Comparison of ENCODE assay signal across 23 mouse cellular contexts in the genomic region with DNA sequence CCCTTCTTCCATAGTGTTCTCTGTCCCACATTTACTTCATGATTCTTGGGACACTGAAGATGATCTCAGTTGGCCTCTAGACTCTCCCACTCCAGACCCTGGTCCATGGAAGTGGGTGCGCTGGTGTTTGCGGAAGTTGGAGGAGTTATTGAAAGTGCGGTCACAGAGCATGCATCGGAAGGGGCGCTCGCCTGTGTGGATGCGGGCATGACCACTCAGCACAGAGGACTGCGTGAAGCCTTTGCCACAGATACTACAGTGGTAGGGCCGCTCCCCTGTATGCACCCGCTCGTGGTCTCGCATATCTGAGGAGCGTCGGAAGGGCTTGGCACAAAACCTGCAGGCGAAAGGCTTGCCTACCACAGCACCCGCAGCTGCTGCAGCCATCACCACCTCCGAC. TPM values are rescaled to one million over a fixed set of nuclear protein-coding genes. Genes with fewer than 3 reads are reported as not detected.
DNase-seq lines count a peak whose midpoint lies in the region; ATAC-seq and TF ChIP-seq lines count a peak whose summit lies in the region.
"Had no signal": no experiment of that assay in that cellular context is flagged by ENCODE, and none has a peak within 500 bp of the region (broad histone marks: within the 10 kb centered on the region; RNA-seq: fewer than 3 reads in every experiment).

No protein-coding gene starts in this region.

- no peak overlapping the region for H3K4me2 ChIP-seq in heart, embryonic 12.5 days
- H3K4me2 ChIP-seq in myocyte (ENCODE audit: low read depth): no peak overlapping the region
- H3K4me2 ChIP-seq: embryonic facial prominence, embryonic 13.5 days; embryonic facial prominence, embryonic 15.5 days; forebrain, embryonic 12.5 days had no signal

- peaks cover 10% of the 10 kb centered on the region for H3K4me1 ChIP-seq in heart, embryonic 12.5 days (replicated peaks)
- H3K4me1 ChIP-seq in embryonic facial prominence, embryonic 10.5 days: peaks cover 6% of the 10 kb centered on the region; the same call in 1 of the 2 replicates
- H3K4me1 ChIP-seq in thymus, adult 2 months (replicated peaks; ENCODE audit: control insufficient read depth, insufficient read depth, low read length): peaks cover 6% of the 10 kb centered on the region

- no peaks in the 10 kb centered on the region for H3K27me3 ChIP-seq in heart, embryonic 12.5 days (replicated peaks)
- no peaks in the 10 kb centered on the region for H3K27me3 ChIP-seq in embryonic facial prominence, embryonic 10.5 days (replicated peaks; ENCODE audit: low read depth, poor library complexity, severe bottlenecking)
- H3K27me3 ChIP-seq in myocyte (ENCODE audit: control insufficient read depth, insufficient read depth, insufficient read length): no peaks in the 10 kb centered on the region
- no peaks in the 10 kb centered on the region for H3K27me3 ChIP-seq in thymus, adult 2 months (ENCODE audit: control insufficient read depth, insufficient read depth, low read length)
- H3K27me3 ChIP-seq: embryonic facial prominence, embryonic 13.5 days; embryonic facial prominence, embryonic 15.5 days; forebrain, embryonic 12.5 days had no signal

- no peak for ATAC-seq in heart, embryonic 12.5 days (ENCODE audit: insufficient number of reproducible peaks, low FRiP score)
- ATAC-seq: forebrain, embryonic 14.5 days; forebrain, embryonic 16.5 days had no signal

- H3K79me2 ChIP-seq in myocyte (ENCODE audit: control insufficient read depth, insufficient read depth): no peaks in the 10 kb centered on the region

- peak; percentile 92 for DNase-seq in heart, adult 11 months
- DNase-seq in embryonic facial prominence, embryonic 10.5 days (ENCODE audit: low spot score): no peak
- no peak for DNase-seq in thymus, adult 2 months
- DNase-seq: adrenal gland, adult 2 months; adrenal gland, postnatal 10 days; adrenal gland, postnatal 25 days; cerebellum, adult 11-12 months; cerebellum, adult 8-10 months; cerebellum, postnatal 10 days; cerebellum, postnatal 25 days had no signal

- TF ChIP-seq CTCF in thymus, adult 2 months (IDR thresholded peaks at IDR 0.05; ENCODE audit: borderline replicate concordance, control insufficient read depth, extremely low read depth, insufficient read depth, low read length, poor library complexity): no peak

- no peak overlapping the region for H3K9ac ChIP-seq in heart, embryonic 12.5 days
- H3K9ac ChIP-seq: embryonic facial prominence, embryonic 13.5 days; embryonic facial prominence, embryonic 15.5 days; forebrain, embryonic 12.5 days had no signal

- H3K9me3 ChIP-seq in heart, embryonic 12.5 days (replicated peaks): peaks cover 30% of the 10 kb centered on the region
- H3K9me3 ChIP-seq in embryonic facial prominence, embryonic 10.5 days: peaks cover 39% of the 10 kb centered on the region

- H3K27ac ChIP-seq in heart, embryonic 12.5 days (ENCODE audit: poor library complexity, severe bottlenecking): no peak overlapping the region
- H3K27ac ChIP-seq in embryonic facial prominence, embryonic 10.5 days (replicated peaks): no peak overlapping the region
- no peak overlapping the region for H3K27ac ChIP-seq in thymus, adult 2 months (ENCODE audit: control insufficient read depth, insufficient read depth, low read length)
- H3K27ac ChIP-seq: embryonic facial prominence, embryonic 13.5 days; embryonic facial prominence, embryonic 15.5 days; forebrain, embryonic 10.5 days; forebrain, embryonic 12.5 days had no signal

- H3ac ChIP-seq in myocyte (ENCODE audit: control insufficient read depth, insufficient read length): no peak overlapping the region

- no peak overlapping the region for H3K4me3 ChIP-seq in heart, embryonic 12.5 days
- H3K4me3 ChIP-seq in embryonic facial prominence, embryonic 10.5 days: 0 out of 2 replicates have a peak overlapping the region, but pooled peaks have one; percentile 8
- no peak overlapping the region for H3K4me3 ChIP-seq in myocyte
- no peak overlapping the region for H3K4me3 ChIP-seq in thymus, adult 2 months (ENCODE audit: control insufficient read depth, insufficient read depth, low read length)
- H3K4me3 ChIP-seq: embryonic facial prominence, embryonic 13.5 days; embryonic facial prominence, embryonic 15.5 days; erythroblast, embryonic 14.5 days; forebrain, embryonic 10.5 days; forebrain, embryonic 12.5 days had no signal

- TF ChIP-seq POLR2A in myocyte (IDR thresholded peaks at IDR 0.05; ENCODE audit: insufficient read length, low read depth): no peak
- TF ChIP-seq POLR2A in thymus, adult 2 months (IDR thresholded peaks at IDR 0.05; ENCODE audit: control insufficient read depth, extremely low read depth, insufficient read depth, low read length, poor library complexity): no peak

- peaks cover 59% of the 10 kb centered on the region for H3K36me3 ChIP-seq in heart, embryonic 12.5 days
- peaks cover 59% of the 10 kb centered on the region for H3K36me3 ChIP-seq in embryonic facial prominence, embryonic 10.5 days (replicated peaks)
- H3K36me3 ChIP-seq in myocyte (ENCODE audit: control insufficient read depth, insufficient read depth): peaks cover 12% of the 10 kb centered on the region
- H3K36me3 ChIP-seq in thymus, adult 2 months (ENCODE audit: control insufficient read depth, insufficient read depth, low read length): peaks cover 22% of the 10 kb centered on the region

- WGBS in heart, embryonic 12.5 days: 94% methylated on average over 17 of the region's 17 CpGs
- 95% methylated on average over 17 of the region's 17 CpGs for WGBS in embryonic facial prominence, embryonic 10.5 days
- 98% methylated on average over 17 of the region's 17 CpGs for WGBS in thymus, adult 2 months

TF ChIP-seq in myocyte, 11 proteins besides CTCF, POLR2A, EP300 and RAD21:
- TF ChIP-seq POLR2AphosphoS2 (IDR thresholded peaks at IDR 0.05; ENCODE audit: insufficient read length, low read depth): peak; percentile 55
- no peak for TF ChIP-seq USF1 (IDR thresholded peaks at IDR 0.05; ENCODE audit: low read depth)
- no peak for TF ChIP-seq MYOG (IDR thresholded peaks at IDR 0.05; ENCODE audit: control insufficient read depth in 1 of 3, insufficient read depth in 1 of 3, insufficient read length in 2 of 3, low read depth in 2 of 3)
- TF ChIP-seq REST (IDR thresholded peaks at IDR 0.05; ENCODE audit: insufficient read depth, insufficient read length): no peak
- no peak for TF ChIP-seq CEBPB (IDR thresholded peaks at IDR 0.05; ENCODE audit: insufficient read depth, poor library complexity, severe bottlenecking)

RNA-seq across cellular contexts. Expression of a gene that starts 1.7 kb away (rescaled TPM):
- not detected in 2 replicates for polyA plus RNA-seq in heart, embryonic 12.5 days (2016; fragmentation: Nextera tagmentation; extraction: Ambion mirVana)
- not detected in 2 replicates for polyA plus RNA-seq in embryonic facial prominence, embryonic 10.5 days (2016; fragmentation: Nextera tagmentation; extraction: Ambion mirVana)
- not detected for polyA plus RNA-seq in myocyte (2012; fragmentation: generic; extraction: Trizol)
- not detected in 2 replicates for polyA plus RNA-seq in thymus, adult 2 months (2012; rRNA removed)
- polyA plus RNA-seq: adrenal gland, adult 2 months; C2C12; cortical plate, adult 2 months; embryonic facial prominence, embryonic 11.5 days; embryonic facial prominence, embryonic 13.5 days; embryonic facial prominence, embryonic 15.5 days; erythroblast, embryonic 14.5 days; forebrain, embryonic 10.5 days; forebrain, embryonic 12.5 days; forebrain, embryonic 14.5 days; forebrain, embryonic 16.5 days; frontal cortex, adult 2 months had no signal

RNA-seq across cellular contexts. Expression of a gene that starts 2.6 kb away (rescaled TPM):
- 3.6 and 4.9 TPM in 2 replicates for polyA plus RNA-seq in heart, embryonic 12.5 days (2016; fragmentation: Nextera tagmentation; extraction: Ambion mirVana)
- polyA plus RNA-seq in embryonic facial prominence, embryonic 10.5 days (2016; fragmentation: Nextera tagmentation; extraction: Ambion mirVana): 2.7 and 2.8 TPM in 2 replicates
- 1.5 TPM for polyA plus RNA-seq in myocyte (2012; fragmentation: generic; extraction: Trizol)
- polyA plus RNA-seq in thymus, adult 2 months (2012; rRNA removed): 5.2 and 6.3 TPM in 2 replicates

RNA-seq across cellular contexts. Expression of a gene that starts 15.3 kb away (rescaled TPM):
- 1.5 and 1.7 TPM in 2 replicates for polyA plus RNA-seq in heart, embryonic 12.5 days (2016; fragmentation: Nextera tagmentation; extraction: Ambion mirVana)
- 7.9 and 8.0 TPM in 2 replicates for polyA plus RNA-seq in embryonic facial prominence, embryonic 10.5 days (2016; fragmentation: Nextera tagmentation; extraction: Ambion mirVana)
- polyA plus RNA-seq in myocyte (2012; fragmentation: generic; extraction: Trizol): 0.19 TPM
- polyA plus RNA-seq in thymus, adult 2 months (2012; rRNA removed): 0.52 and 0.97 TPM in 2 replicates
- polyA plus RNA-seq: erythroblast, embryonic 14.5 days had no signal

RNA-seq across cellular contexts. Expression of a gene that starts 15.5 kb away (rescaled TPM):
- polyA plus RNA-seq in heart, embryonic 12.5 days (2016; fragmentation: Nextera tagmentation; extraction: Ambion mirVana): 5.1 and 5.4 TPM in 2 replicates
- 6.1 and 6.6 TPM in 2 replicates for polyA plus RNA-seq in embryonic facial prominence, embryonic 10.5 days (2016; fragmentation: Nextera tagmentation; extraction: Ambion mirVana)
- polyA plus RNA-seq in myocyte (2012; fragmentation: generic; extraction: Trizol): 18.1 TPM
- polyA plus RNA-seq in thymus, adult 2 months (2012; rRNA removed): 105 and 120 TPM in 2 replicates

RNA-seq across cellular contexts. Expression of a gene that starts 15.7 kb away (rescaled TPM):
- 16.6 and 17.7 TPM in 2 replicates for polyA plus RNA-seq in heart, embryonic 12.5 days (2016; fragmentation: Nextera tagmentation; extraction: Ambion mirVana)
- 29.8 and 33.9 TPM in 2 replicates for polyA plus RNA-seq in embryonic facial prominence, embryonic 10.5 days (2016; fragmentation: Nextera tagmentation; extraction: Ambion mirVana)
- polyA plus RNA-seq in myocyte (2012; fragmentation: generic; extraction: Trizol): 13.1 TPM
- 29.9 and 42.3 TPM in 2 replicates for polyA plus RNA-seq in thymus, adult 2 months (2012; rRNA removed)
